In the genomic region with DNA sequence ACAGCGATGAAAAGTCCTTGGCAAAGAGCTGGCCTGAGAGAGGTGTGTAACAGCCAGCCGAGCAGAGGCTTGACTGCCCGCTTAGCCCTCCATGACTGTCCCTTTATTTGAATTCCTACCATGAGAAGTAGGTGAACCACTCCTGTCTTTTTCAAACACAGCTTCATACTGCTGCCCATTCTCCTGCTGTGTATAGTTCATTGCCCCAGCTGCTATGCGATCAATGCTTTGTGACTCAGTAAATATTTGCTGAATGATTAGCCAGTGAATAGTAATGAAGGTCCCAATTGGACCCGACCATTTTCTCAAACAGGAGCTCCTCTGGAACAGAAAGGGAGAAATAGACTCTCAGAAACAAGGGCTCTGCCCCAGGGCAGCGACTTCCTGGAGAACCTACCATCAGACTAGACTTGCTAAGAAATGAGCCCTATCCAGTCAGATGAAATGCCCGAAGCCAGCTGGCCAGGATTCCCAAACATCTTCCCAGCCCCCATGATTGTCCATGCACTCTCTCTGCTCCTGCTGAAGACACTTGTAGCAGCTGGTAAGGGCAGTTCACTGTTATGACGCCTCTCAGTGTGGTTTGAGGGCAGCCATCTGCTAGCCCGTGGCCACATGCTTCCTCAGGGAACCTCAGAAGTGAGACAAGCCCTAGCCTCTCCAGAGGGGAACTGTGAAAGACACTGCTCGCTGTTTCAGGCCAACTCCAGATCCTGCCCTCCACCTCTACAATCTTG, we compare ENCODE assay signal across 7 mouse cellular contexts. TPM values are rescaled to one million over a fixed set of nuclear protein-coding genes. Genes with fewer than 3 reads are reported as not detected.
DNase-seq lines count a peak whose midpoint lies in the region; ATAC-seq lines count a peak whose summit lies in the region.

No protein-coding gene starts in this region.

- peaks cover 19% of the 10 kb centered on the region; the same call in 1 of the 2 replicates for H3K4me1 ChIP-seq in heart, embryonic 11.5 days (ENCODE audit: control insufficient read depth, insufficient read depth, low read length)
- H3K4me1 ChIP-seq in liver, embryonic 12.5 days, result peaks cover 70% of the 10 kb centered on the region

- WGBS in heart, embryonic 11.5 days (ENCODE audit: insufficient replicate concordance), result 57% methylated on average over 10 of the region's 10 CpGs
- 52% methylated on average over 10 of the region's 10 CpGs for WGBS in liver, embryonic 12.5 days (ENCODE audit: insufficient replicate concordance)

- no peaks in the 10 kb centered on the region for H3K27me3 ChIP-seq in heart, embryonic 11.5 days (ENCODE audit: control insufficient read depth, insufficient read depth, low read length)
- H3K27me3 ChIP-seq in liver, embryonic 12.5 days (replicated peaks), result no peaks in the 10 kb centered on the region

- no peaks in the 10 kb centered on the region for H3K9me3 ChIP-seq in heart, embryonic 11.5 days (replicated peaks; ENCODE audit: control insufficient read depth, low read length)
- H3K9me3 ChIP-seq in liver, embryonic 12.5 days (replicated peaks), result no peaks in the 10 kb centered on the region

- ATAC-seq in heart, embryonic 11.5 days (replicated peaks; ENCODE audit: insufficient number of reproducible peaks, low FRiP score, low TSS enrichment), result no peak
- ATAC-seq in liver, embryonic 12.5 days, result no peak
- no peak for ATAC-seq in megakaryocyte-erythroid progenitor cell, adult 5-6 weeks (replicated peaks; ENCODE audit: low FRiP score, low TSS enrichment, poor library complexity, severe bottlenecking)

- peak; percentile 21 for DNase-seq in thymus, postnatal 0 days (ENCODE audit: low spot score)
- no peak for DNase-seq in thymus, postnatal 36 days
- DNase-seq in ovary, postnatal 36 days (ENCODE audit: low spot score), result peak; percentile 28
- no peak for DNase-seq in layer of hippocampus, adult 18-20 months (ENCODE audit: low spot score in 2 of 2)

- H3K9ac ChIP-seq in heart, embryonic 11.5 days (ENCODE audit: low read depth, low read length), result no peak overlapping the region
- no peak overlapping the region; the same call in 1 of the 2 replicates for H3K9ac ChIP-seq in liver, embryonic 12.5 days

- no peak overlapping the region; the same call in 1 of the 2 replicates for H3K27ac ChIP-seq in heart, embryonic 11.5 days (ENCODE audit: low read depth, low read length)
- H3K27ac ChIP-seq in liver, embryonic 12.5 days, result 0 out of 2 replicates have a peak overlapping the region, but pooled peaks have one; percentile 41

- H3K36me3 ChIP-seq in heart, embryonic 11.5 days (ENCODE audit: control insufficient read depth, insufficient read depth, low read length), result no peaks in the 10 kb centered on the region
- H3K36me3 ChIP-seq in liver, embryonic 12.5 days, result peaks cover 8% of the 10 kb centered on the region; the same call in 1 of the 2 replicates

- peak overlapping the region; percentile 29 for H3K4me2 ChIP-seq in heart, embryonic 11.5 days
- H3K4me2 ChIP-seq in liver, embryonic 12.5 days, result peak overlapping the region; percentile 28

- no peak overlapping the region for H3K4me3 ChIP-seq in heart, embryonic 11.5 days (ENCODE audit: low read depth, low read length)
- H3K4me3 ChIP-seq in liver, embryonic 12.5 days, result no peak overlapping the region

RNA-seq across cellular contexts. Expression of gene Qsox1, which starts 2.8 kb away (rescaled TPM):
- 18.9 and 22.1 TPM in 2 replicates for polyA plus RNA-seq in thymus, postnatal 0 days (2015; fragmentation: Nextera tagmentation; extraction: Ambion mirVana)
- polyA plus RNA-seq in heart, embryonic 11.5 days (2014; fragmentation: Nextera tagmentation; extraction: Ambion mirVana), result 10.7 and 12.1 TPM in 2 replicates
- 26.1 and 26.2 TPM in 2 replicates for polyA plus RNA-seq in liver, embryonic 12.5 days (2016; fragmentation: Nextera tagmentation; extraction: Ambion mirVana)
- 16.5 and 16.6 TPM in 2 replicates for total RNA-seq in megakaryocyte-erythroid progenitor cell, adult 5-6 weeks (2014; fragmentation: Nextera tagmentation)
- total RNA-seq in megakaryocyte-erythroid progenitor cell, adult 5-6 weeks (2017), result 22.4 and 32.0 TPM in 2 replicates
- 10 to 100 TPM; 29.3 to 29.6 TPM for total RNA-seq in layer of hippocampus, adult 18-20 months (2021)

RNA-seq across cellular contexts. Expression of gene Lhx4, which starts 58.4 kb away (rescaled TPM):
- polyA plus RNA-seq in thymus, postnatal 0 days (2015; fragmentation: Nextera tagmentation; extraction: Ambion mirVana), result 0.05 TPM in 1 of 2 replicates, not detected in the other
- polyA plus RNA-seq in heart, embryonic 11.5 days (2014; fragmentation: Nextera tagmentation; extraction: Ambion mirVana), result not detected in 2 replicates
- polyA plus RNA-seq in liver, embryonic 12.5 days (2016; fragmentation: Nextera tagmentation; extraction: Ambion mirVana), result not detected in 2 replicates
- not detected in 2 replicates for total RNA-seq in megakaryocyte-erythroid progenitor cell, adult 5-6 weeks (2014; fragmentation: Nextera tagmentation)
- not detected in 2 replicates for total RNA-seq in megakaryocyte-erythroid progenitor cell, adult 5-6 weeks (2017)
- not detected for total RNA-seq in layer of hippocampus, adult 18-20 months (2021)

Comparison
In these comparisons a context has a peak if more than half of its experiments do, and no peak if none do; other contexts are left out.
1. DNase-seq: peak in thymus, postnatal 0 days (single experiment) and ovary, postnatal 36 days (single experiment); none in thymus, postnatal 36 days (0 of 2) and layer of hippocampus, adult 18-20 months (0 of 2).